Mouse (Mus musculus) lung, postnatal 0 days (tissue): Measurements from ENCODE around the gene Psme4.

ENCODE experiments used
- CTCF ChIP-seq: IDR thresholded peaks from 2 replicates; pipeline ENCODE4 v1.5.1; 2016; ENCODE audit warnings: antibody characterized with exemption, mild to moderate bottlenecking
- EP300 ChIP-seq: IDR thresholded peaks from 2 replicates; pipeline ENCODE4 v1.6.1; 2016; ENCODE audit warnings: antibody characterized with exemption, mild to moderate bottlenecking, control low read depth

- TF ChIP-seq CTCF (no peak), EP300 (no peak)
Observed at GRCm38 (mm10) chr11:30754855-30755530, 16.5 kb upstream of the Psme4 start.
